Mouse (Mus musculus): Measurements from ENCODE around the gene C1rb. TPM values are rescaled to one million over a fixed set of nuclear protein-coding genes. Genes with fewer than 3 reads are reported as not detected.
"Not testable (repeated sequence)": the region's sequence is repeated elsewhere in the genome, so short reads cannot be mapped to it uniquely, and the experiment has no call there.

The C1rb gene
- polyA plus RNA-seq, 1 experiment from 2014 or later = not detected

- ATAC-seq (ENCODE audit: insufficient number of reproducible peaks, insufficient read depth, low FRiP score, low read depth) = no peak
- H3K27ac ChIP-seq (replicated peaks in 1 of 2; ENCODE audit: control insufficient read depth in 1 of 2, insufficient read depth in 1 of 2, low read depth in 2 of 2, low read length in 2 of 2) = no peak overlapping the region
- H3K4me1 ChIP-seq (ENCODE audit: control insufficient read depth in 2 of 2, insufficient read depth in 2 of 2, low read length in 2 of 2) = no peaks in the 10 kb centered on the region
- no peak overlapping the region for H3K4me3 ChIP-seq (ENCODE audit: control insufficient read depth in 1 of 2, insufficient read depth in 1 of 2, low read depth in 1 of 2, low read length in 2 of 2)
- 84% methylated on average over 4 of the region's 4 CpGs for WGBS
- H3K9me3 ChIP-seq (ENCODE audit: control insufficient read depth, low read length) = 0 out of 2 replicates have a peak, but pooled peaks cover 4% of the 10 kb centered on the region
- no peaks in the 10 kb centered on the region for H3K27me3 ChIP-seq (ENCODE audit: control insufficient read depth, insufficient read depth, low read length)
- H3K9ac ChIP-seq (ENCODE audit: low read length) = no peak overlapping the region
- no peak overlapping the region for H3K4me2 ChIP-seq (ENCODE audit: low read length)
- no peaks in the 10 kb centered on the region for H3K36me3 ChIP-seq (ENCODE audit: control insufficient read depth, insufficient read depth, low read length)
Measured at GRCm38 (mm10) chr6:124602031-124602430, 31.9 kb downstream of the C1rb start.

- no peak overlapping the region for H3K4me2 ChIP-seq (ENCODE audit: low read length)
- H3K4me1 ChIP-seq (ENCODE audit: control insufficient read depth in 2 of 2, insufficient read depth in 2 of 2, low read length in 2 of 2) = no peaks in the 10 kb centered on the region
- no peaks in the 10 kb centered on the region for H3K9me3 ChIP-seq (ENCODE audit: control insufficient read depth, low read length)
- no peaks in the 10 kb centered on the region for H3K36me3 ChIP-seq (ENCODE audit: control insufficient read depth, insufficient read depth, low read length)
- 80% methylated on average over 13 of the region's 13 CpGs for WGBS
- ATAC-seq (ENCODE audit: insufficient number of reproducible peaks, insufficient read depth, low FRiP score, low read depth) = no peak
- H3K9ac ChIP-seq (ENCODE audit: low read length) = no peak overlapping the region
- no peak overlapping the region for H3K27ac ChIP-seq (replicated peaks in 1 of 2; ENCODE audit: control insufficient read depth in 1 of 2, insufficient read depth in 1 of 2, low read depth in 2 of 2, low read length in 2 of 2)
- no peaks in the 10 kb centered on the region for H3K27me3 ChIP-seq (ENCODE audit: control insufficient read depth, insufficient read depth, low read length)
- H3K4me3 ChIP-seq (ENCODE audit: control insufficient read depth in 1 of 2, insufficient read depth in 1 of 2, low read depth in 1 of 2, low read length in 2 of 2) = no peak overlapping the region
Measured at GRCm38 (mm10) chr6:124625612-124626011, 55.5 kb downstream of the C1rb start.

GRCm38 (mm10) chr6:124626184-124626583, 56.1 kb downstream of the C1rb start:
- H3K4me3 ChIP-seq (ENCODE audit: control insufficient read depth in 1 of 2, insufficient read depth in 1 of 2, low read depth in 1 of 2, low read length in 2 of 2); H3K4me2 ChIP-seq (ENCODE audit: low read length); H3K36me3 ChIP-seq (ENCODE audit: control insufficient read depth, insufficient read depth, low read length); H3K27me3 ChIP-seq (ENCODE audit: control insufficient read depth, insufficient read depth, low read length); H3K9ac ChIP-seq (ENCODE audit: low read length); H3K9me3 ChIP-seq (ENCODE audit: control insufficient read depth, low read length); ATAC-seq (ENCODE audit: insufficient number of reproducible peaks, insufficient read depth, low FRiP score, low read depth); H3K27ac ChIP-seq (replicated peaks in 1 of 2; ENCODE audit: control insufficient read depth in 1 of 2, insufficient read depth in 1 of 2, low read depth in 2 of 2, low read length in 2 of 2); H3K4me1 ChIP-seq (ENCODE audit: control insufficient read depth in 2 of 2, insufficient read depth in 2 of 2, low read length in 2 of 2): not testable (repeated sequence)
- 14% methylated on average over 1 of the region's 1 CpGs for WGBS

- Histone ChIP-seq H3K4me3 (ENCODE audit: control insufficient read depth in 1 of 2, insufficient read depth in 1 of 2, low read depth in 1 of 2, low read length in 2 of 2) (no peak overlapping the region), H3K4me1 (ENCODE audit: control insufficient read depth in 2 of 2, insufficient read depth in 2 of 2, low read length in 2 of 2) (no peaks in the 10 kb centered on the region), H3K36me3 (ENCODE audit: control insufficient read depth, insufficient read depth, low read length) (no peaks in the 10 kb centered on the region), H3K9me3 (ENCODE audit: control insufficient read depth, low read length) (no peaks in the 10 kb centered on the region), H3K9ac (ENCODE audit: low read length) (no peak overlapping the region), H3K27me3 (ENCODE audit: control insufficient read depth, insufficient read depth, low read length) (no peaks in the 10 kb centered on the region), H3K27ac (replicated peaks in 1 of 2; ENCODE audit: control insufficient read depth in 1 of 2, insufficient read depth in 1 of 2, low read depth in 2 of 2, low read length in 2 of 2) (no peak overlapping the region), H3K4me2 (ENCODE audit: low read length) (no peak overlapping the region)
- WGBS = 63% methylated on average over 4 of the region's 4 CpGs
- no peak for ATAC-seq (ENCODE audit: insufficient number of reproducible peaks, insufficient read depth, low FRiP score, low read depth)
Measured at GRCm38 (mm10) chr6:124630763-124631162, 60.7 kb downstream of the C1rb start.

Other genes with a start within 250 kb of the C1rb start
- gene Pex5, start 155.2 kb upstream of the C1rb start, polyA plus RNA-seq (2014; fragmentation: Nextera tagmentation; extraction: Ambion mirVana) = 20.8 and 22.8 TPM in 2 replicates
- 0.49 and 1.5 TPM in 2 replicates for gene Clstn3, start 105.5 kb upstream of the C1rb start, polyA plus RNA-seq (2014; fragmentation: Nextera tagmentation; extraction: Ambion mirVana)
- 0.36 and 0.58 TPM in 2 replicates for gene C1rl, start 77.2 kb upstream of the C1rb start, polyA plus RNA-seq (2014; fragmentation: Nextera tagmentation; extraction: Ambion mirVana)
- 0.55 and 0.59 TPM in 2 replicates for gene C1ra, start 57.9 kb upstream of the C1rb start, polyA plus RNA-seq (2014; fragmentation: Nextera tagmentation; extraction: Ambion mirVana)
- 0.07 and 0.26 TPM in 2 replicates for gene C1s1, start 27.9 kb upstream of the C1rb start, polyA plus RNA-seq (2014; fragmentation: Nextera tagmentation; extraction: Ambion mirVana)
- gene C1s2, start 65.8 kb downstream of the C1rb start, polyA plus RNA-seq (2014; fragmentation: Nextera tagmentation; extraction: Ambion mirVana) = not detected in 2 replicates
- 45.0 and 47.7 TPM in 2 replicates for gene Lpcat3, start 92.7 kb downstream of the C1rb start, polyA plus RNA-seq (2014; fragmentation: Nextera tagmentation; extraction: Ambion mirVana)
- gene Emg1, start 141.9 kb downstream of the C1rb start, polyA plus RNA-seq (2014; fragmentation: Nextera tagmentation; extraction: Ambion mirVana) = 114 and 117 TPM in 2 replicates
- 295 and 326 TPM in 2 replicates for gene Phb2, start 142.0 kb downstream of the C1rb start, polyA plus RNA-seq (2014; fragmentation: Nextera tagmentation; extraction: Ambion mirVana)
- gene Ptpn6, start 168.4 kb downstream of the C1rb start, polyA plus RNA-seq (2014; fragmentation: Nextera tagmentation; extraction: Ambion mirVana) = 4.9 and 8.6 TPM in 2 replicates
- 449 and 503 TPM in 2 replicates for gene Grcc10, start 171.1 kb downstream of the C1rb start, polyA plus RNA-seq (2014; fragmentation: Nextera tagmentation; extraction: Ambion mirVana)
- not detected in 2 replicates for gene Gm45234, start 185.7 kb downstream of the C1rb start, polyA plus RNA-seq (2014; fragmentation: Nextera tagmentation; extraction: Ambion mirVana)
- 6.2 and 9.3 TPM in 2 replicates for gene Atn1, start 186.2 kb downstream of the C1rb start, polyA plus RNA-seq (2014; fragmentation: Nextera tagmentation; extraction: Ambion mirVana)
- 4.2 TPM in 2 replicates for gene Eno2, start 199.4 kb downstream of the C1rb start, polyA plus RNA-seq (2014; fragmentation: Nextera tagmentation; extraction: Ambion mirVana)
- gene Lrrc23, start 209.4 kb downstream of the C1rb start, polyA plus RNA-seq (2014; fragmentation: Nextera tagmentation; extraction: Ambion mirVana) = not detected in 2 replicates
- gene Spsb2, start 238.4 kb downstream of the C1rb start, polyA plus RNA-seq (2014; fragmentation: Nextera tagmentation; extraction: Ambion mirVana) = 4.0 and 5.7 TPM in 2 replicates
- 1,486 and 1,545 TPM in 2 replicates for gene Tpi1, start 244.0 kb downstream of the C1rb start, polyA plus RNA-seq (2014; fragmentation: Nextera tagmentation; extraction: Ambion mirVana)

Measured in heart, embryonic 14.5 days (tissue).